Mouse (Mus musculus) hindbrain, embryonic 15.5 days (tissue): ENCODE results near the gene Suox. TPM values are rescaled to one million over a fixed set of nuclear protein-coding genes. Genes with fewer than 3 reads are reported as not detected.
A peak's percentile ranks its signal among the peaks of the same experiment; 100 is the strongest.
"Not testable (repeated sequence)": the region's sequence is repeated elsewhere in the genome, so short reads cannot be mapped to it uniquely, and the experiment has no call there.

Source experiments
- ATAC-seq: fragments of 200-750 bp; cut with Nextera tagmentation; 2 replicates; pipeline ENCODE4 v1.8.0; 2017; ENCODE audit warnings: low read depth, moderate number of reproducible peaks, moderate TSS enrichment; ENCODE audit not compliant: low FRiP score
- H3K27ac ChIP-seq: fragments of 300-500 bp; sonication (generic); replicated peaks from 2 replicates; pipeline ENCODE4 v1.5.1; 2015; ENCODE audit warnings: mild to moderate bottlenecking, inconsistent platforms
- H3K27me3 ChIP-seq: fragments of 300-500 bp; sonication (generic); 2 replicates; pipeline ENCODE4 v1.6.1; 2015; ENCODE audit warnings: control low read depth, inconsistent platforms
- H3K36me3 ChIP-seq: fragments of 300-500 bp; sonication (generic); 2 replicates; pipeline ENCODE4 v1.6.1; 2015; ENCODE audit warnings: control low read depth, inconsistent platforms
- H3K4me1 ChIP-seq: fragments of 300-500 bp; sonication (generic); replicated peaks from 2 replicates; pipeline ENCODE4 v1.6.1; 2015; ENCODE audit warnings: control low read depth, inconsistent platforms
- H3K4me2 ChIP-seq: fragments of 300-500 bp; sonication (generic); 2 replicates; pipeline ENCODE4 v1.6.1; 2015; ENCODE audit warnings: moderate library complexity, mild to moderate bottlenecking, inconsistent platforms
- H3K4me3 ChIP-seq: fragments of 300-500 bp; sonication (generic); 2 replicates; pipeline ENCODE4 v1.5.1; 2015; ENCODE audit warnings: mild to moderate bottlenecking, inconsistent platforms
- H3K9ac ChIP-seq: fragments of 300-500 bp; sonication (generic); 2 replicates; pipeline ENCODE4 v1.6.1; 2015; ENCODE audit warnings: inconsistent platforms
- H3K9me3 ChIP-seq: fragments of 300-500 bp; sonication (generic); 2 replicates; pipeline ENCODE4 v1.6.1; 2016; ENCODE audit warnings: control low read depth, inconsistent platforms
- WGBS: fragments of 180-500 bp; shearing (Covaris S2); methylation state at CpG from one replicate; pipeline ENCODE4 v1.1.7; 2015; 5-methylcytosine and 5-hydroxymethylcytosine counted together
- polyA plus RNA-seq: library from polyadenylated mRNA; unstranded; fragments of >200 nt; fragmentation: Nextera tagmentation; extraction: Ambion mirVana; gene quantifications from 2 replicates; pipeline ENCODE4 v1.2.1, GENCODE M21; 2015

Suox gene
- polyA plus RNA-seq, 1 experiment from 2014 or later, result 14.5 TPM

GRCm38 (mm10) chr10:128637011-128637410 is 36.9 kb downstream of the Suox start:
- 6% methylated on average over 11 of the region's 11 CpGs for WGBS
- H3K4me1 ChIP-seq, result 0 out of 2 replicates have a peak, but pooled peaks cover 5% of the 10 kb centered on the region
- peak overlapping the region; percentile 28 for H3K4me2 ChIP-seq
- H3K9me3 ChIP-seq, result no peaks in the 10 kb centered on the region
- no peak overlapping the region for H3K4me3 ChIP-seq
- H3K36me3 ChIP-seq, result peaks cover 76% of the 10 kb centered on the region
- H3K9ac ChIP-seq, result no peak overlapping the region
- no peak overlapping the region for H3K27ac ChIP-seq
- no peaks in the 10 kb centered on the region for H3K27me3 ChIP-seq
- no peak for ATAC-seq

- H3K27me3 ChIP-seq, result no peaks in the 10 kb centered on the region
- no peak overlapping the region for H3K27ac ChIP-seq
- H3K9me3 ChIP-seq, result no peaks in the 10 kb centered on the region
- ATAC-seq, result no peak
- H3K4me1 ChIP-seq, result 0 out of 2 replicates have a peak, but pooled peaks cover 5% of the 10 kb centered on the region
- 53% methylated on average over 6 of the region's 6 CpGs for WGBS
- 0 out of 2 replicates have a peak overlapping the region, but pooled peaks have one; percentile 28 for H3K4me2 ChIP-seq
- H3K4me3 ChIP-seq, result no peak overlapping the region
- H3K36me3 ChIP-seq, result peaks cover 76% of the 10 kb centered on the region
- H3K9ac ChIP-seq, result no peak overlapping the region
Observed at GRCm38 (mm10) chr10:128636561-128636960, 37.3 kb downstream of the Suox start.

GRCm38 (mm10) chr10:128635697-128636096 is 38.2 kb downstream of the Suox start:
- 97% methylated on average over 13 of the region's 13 CpGs for WGBS
- H3K4me2 ChIP-seq, result no peak overlapping the region
- peaks cover 68% of the 10 kb centered on the region for H3K36me3 ChIP-seq
- no peak for ATAC-seq
- H3K4me1 ChIP-seq, result no peaks in the 10 kb centered on the region
- no peak overlapping the region for H3K4me3 ChIP-seq
- no peaks in the 10 kb centered on the region for H3K27me3 ChIP-seq
- no peak overlapping the region for H3K9ac ChIP-seq
- H3K27ac ChIP-seq, result no peak overlapping the region
- H3K9me3 ChIP-seq, result no peaks in the 10 kb centered on the region

GRCm38 (mm10) chr10:128631571-128631970 is 42.3 kb downstream of the Suox start:
- Histone ChIP-seq H3K9ac (no peak overlapping the region), H3K4me3 (no peak overlapping the region), H3K4me1 (no peaks in the 10 kb centered on the region), H3K4me2 (no peak overlapping the region), H3K36me3 (peaks cover 43% of the 10 kb centered on the region), H3K9me3 (no peaks in the 10 kb centered on the region), H3K27me3 (no peaks in the 10 kb centered on the region), H3K27ac (no peak overlapping the region; the same call in 1 of the 2 replicates)
- 25% methylated on average over 6 of the region's 6 CpGs for WGBS
- no peak for ATAC-seq

GRCm38 (mm10) chr10:128630306-128630705 is 43.6 kb downstream of the Suox start:
- 91% methylated on average over 5 of the region's 5 CpGs for WGBS
- not testable (repeated sequence) for ATAC-seq, H3K4me3 ChIP-seq, H3K4me1 ChIP-seq, H3K27me3 ChIP-seq, H3K27ac ChIP-seq, H3K9me3 ChIP-seq, H3K4me2 ChIP-seq, H3K9ac ChIP-seq
- peaks cover 33% of the 10 kb centered on the region for H3K36me3 ChIP-seq

- H3K9me3 ChIP-seq, result no peaks in the 10 kb centered on the region
- no peak overlapping the region for H3K4me2 ChIP-seq
- H3K4me3 ChIP-seq, result no peak overlapping the region
- no peaks in the 10 kb centered on the region for H3K27me3 ChIP-seq
- no peak overlapping the region for H3K27ac ChIP-seq
- no peak overlapping the region for H3K9ac ChIP-seq
- peaks cover 9% of the 10 kb centered on the region for H3K4me1 ChIP-seq
- H3K36me3 ChIP-seq, result peaks cover 31% of the 10 kb centered on the region
- WGBS, result 74% methylated on average over 2 of the region's 2 CpGs
- no peak for ATAC-seq
Observed at GRCm38 (mm10) chr10:128629746-128630145, 44.1 kb downstream of the Suox start.

GRCm38 (mm10) chr10:128627398-128628317 is 46.2 kb downstream of the Suox start:
- Histone ChIP-seq H3K9ac (no peak overlapping the region), H3K36me3 (peaks cover 30% of the 10 kb centered on the region), H3K27ac (peak overlapping the region; percentile 82; the same call in 1 of the 2 replicates), H3K4me2 (no peak overlapping the region), H3K4me1 (peaks cover 9% of the 10 kb centered on the region), H3K4me3 (no peak overlapping the region), H3K9me3 (no peaks in the 10 kb centered on the region), H3K27me3 (no peaks in the 10 kb centered on the region)
- ATAC-seq, result no peak; the same call in 1 of the 2 replicates
- WGBS, result 86% methylated on average over 10 of the region's 10 CpGs

GRCm38 (mm10) chr10:128626311-128627310 is 47.3 kb downstream of the Suox start, which contains the start of gene Rps26:
Gene Rps26, minus strand, starts transcription at chr10:128626747.
- peak within 1 kb of the TSS; percentile 89 for H3K9ac ChIP-seq
- peak within 1 kb of the TSS; percentile 79 for H3K4me3 ChIP-seq
- H3K9me3 ChIP-seq, result no peaks in the 10 kb centered on the region
- H3K27ac ChIP-seq, result peak within 1 kb of the TSS; percentile 82
- WGBS, result under 1% methylated on average over 40 of the region's 40 CpGs
- H3K4me2 ChIP-seq, result peak within 1 kb of the TSS; percentile 81
- peak; percentile 96 for ATAC-seq
- no peaks in the 10 kb centered on the region for H3K27me3 ChIP-seq
- peaks cover 24% of the 10 kb centered on the region for H3K36me3 ChIP-seq
- H3K4me1 ChIP-seq, result peaks cover 9% of the 10 kb centered on the region

- H3K4me2 ChIP-seq, result peak overlapping the region; percentile 81
- no peaks in the 10 kb centered on the region for H3K27me3 ChIP-seq
- peak overlapping the region; percentile 79 for H3K4me3 ChIP-seq
- 55% methylated on average over 7 of the region's 7 CpGs for WGBS
- H3K4me1 ChIP-seq, result peaks cover 9% of the 10 kb centered on the region
- peak overlapping the region; percentile 74; the same call in 1 of the 2 replicates for H3K27ac ChIP-seq
- H3K36me3 ChIP-seq, result peaks cover 24% of the 10 kb centered on the region
- ATAC-seq, result no peak
- H3K9me3 ChIP-seq, result no peaks in the 10 kb centered on the region
- H3K9ac ChIP-seq, result peak overlapping the region; percentile 89
Observed at GRCm38 (mm10) chr10:128625287-128625894, 48.5 kb downstream of the Suox start.

- H3K4me1 ChIP-seq, ATAC-seq, H3K4me3 ChIP-seq, H3K9me3 ChIP-seq, H3K9ac ChIP-seq, H3K27ac ChIP-seq, H3K27me3 ChIP-seq, H3K4me2 ChIP-seq: not testable (repeated sequence)
- peaks cover 24% of the 10 kb centered on the region for H3K36me3 ChIP-seq
- WGBS, result 88% methylated on average over 4 of the region's 4 CpGs
Observed at GRCm38 (mm10) chr10:128623106-128623613, 50.7 kb downstream of the Suox start.

- Histone ChIP-seq H3K36me3 (peaks cover 24% of the 10 kb centered on the region), H3K9ac (no peak overlapping the region), H3K4me1 (peaks cover 9% of the 10 kb centered on the region), H3K27ac (no peak overlapping the region), H3K9me3 (no peaks in the 10 kb centered on the region), H3K4me3 (no peak overlapping the region), H3K4me2 (no peak overlapping the region), H3K27me3 (no peaks in the 10 kb centered on the region)
- WGBS, result 84% methylated on average over 4 of the region's 4 CpGs
- no peak for ATAC-seq
Observed at GRCm38 (mm10) chr10:128622702-128623101, 51.2 kb downstream of the Suox start.
